Mouse (Mus musculus) liver, embryonic 16.5 days (tissue): ENCODE measurements around the gene Dclre1c. TPM values are rescaled to one million over a fixed set of nuclear protein-coding genes. Genes with fewer than 3 reads are reported as not detected.

Experiments used
- ATAC-seq: fragments of 200-750 bp; cut with Nextera tagmentation; 2 replicates; pipeline ENCODE4 v1.8.0; 2017; ENCODE audit warnings: low read depth, mild to moderate bottlenecking, moderate number of reproducible peaks, moderate library complexity
- H3K27ac ChIP-seq: fragments of 300-500 bp; sonication (generic); 2 replicates; pipeline ENCODE4 v1.5.1; 2014; ENCODE audit warnings: mild to moderate bottlenecking, low read length
- H3K27me3 ChIP-seq: fragments of 300-500 bp; sonication (generic); 2 replicates; pipeline ENCODE4 v1.6.1; 2014; ENCODE audit warnings: low read depth, low read length, mixed read lengths; ENCODE audit not compliant: control insufficient read depth, insufficient read depth
- H3K36me3 ChIP-seq: fragments of 300-500 bp; sonication (generic); 2 replicates; pipeline ENCODE4 v1.6.1; 2014; ENCODE audit warnings: mild to moderate bottlenecking; ENCODE audit not compliant: control insufficient read depth, insufficient read depth
- H3K4me1 ChIP-seq: fragments of 300-500 bp; sonication (generic); 2 replicates; pipeline ENCODE4 v1.6.1; 2014; ENCODE audit warnings: low read depth, low read length, mixed read lengths; ENCODE audit not compliant: control insufficient read depth
- H3K4me2 ChIP-seq: fragments of 300-500 bp; sonication (generic); 2 replicates; pipeline ENCODE4 v1.6.1; 2014; ENCODE audit warnings: low read depth, low read length, mixed read lengths
- H3K4me3 ChIP-seq: fragments of 300-500 bp; sonication (generic); 2 replicates; pipeline ENCODE4 v1.5.1; 2014; ENCODE audit warnings: low read depth, mild to moderate bottlenecking, low read length
- H3K9ac ChIP-seq: fragments of 300-500 bp; sonication (generic); 2 replicates; pipeline ENCODE4 v1.6.1; 2014; ENCODE audit warnings: low read depth, low read length
- H3K9me3 ChIP-seq: fragments of 300-500 bp; sonication (generic); replicated peaks from 2 replicates; pipeline ENCODE4 v1.6.1; 2016; ENCODE audit warnings: low read length; ENCODE audit not compliant: control insufficient read depth
- WGBS: fragments of 180-500 bp; shearing (Covaris S2); extraction: QIAGEN DNeasy Blood & Tissue Kit; methylation state at CpG from one replicate; pipeline ENCODE4 v1.1.7; 2014; ENCODE audit not compliant: insufficient replicate concordance; 5-methylcytosine and 5-hydroxymethylcytosine counted together
- polyA plus RNA-seq: library from polyadenylated mRNA; unstranded; fragments of >200 nt; fragmentation: Nextera tagmentation; extraction: Ambion mirVana; gene quantifications from 2 replicates; pipeline ENCODE4 v1.2.1, GENCODE M21; 2015

Dclre1c gene
- polyA plus RNA-seq, 1 experiment from 2014 or later = 4.2 TPM

DNA sequence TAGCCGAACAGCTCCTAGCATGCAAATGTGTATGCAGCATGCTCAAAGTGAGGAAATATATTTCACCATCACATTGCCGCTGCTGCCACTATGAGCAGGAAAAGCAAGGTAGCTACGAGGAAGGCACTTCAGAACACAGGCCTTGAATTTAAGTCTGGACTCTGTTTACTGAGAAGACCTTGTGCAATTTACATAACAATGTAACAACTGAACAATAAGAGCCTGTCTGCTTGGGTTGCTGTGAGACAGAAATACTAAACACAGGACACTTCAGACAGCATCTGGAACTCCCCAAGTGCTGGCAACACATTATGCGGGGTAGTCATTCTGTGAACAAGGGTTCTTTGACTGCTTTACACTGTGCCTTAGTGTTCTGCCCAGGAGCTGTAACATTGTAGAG, 3.8 kb upstream of the Dclre1c start:
- no peak overlapping the region for H3K27ac ChIP-seq
- H3K4me2 ChIP-seq = no peak overlapping the region
- no peaks in the 10 kb centered on the region for H3K9me3 ChIP-seq
- WGBS = 69% methylated on average over 4 of the region's 4 CpGs
- peaks cover 10% of the 10 kb centered on the region for H3K27me3 ChIP-seq
- H3K4me3 ChIP-seq = no peak overlapping the region
- peaks cover 9% of the 10 kb centered on the region for H3K4me1 ChIP-seq
- H3K36me3 ChIP-seq = no peaks in the 10 kb centered on the region
- ATAC-seq = no peak
- no peak overlapping the region for H3K9ac ChIP-seq

DNA sequence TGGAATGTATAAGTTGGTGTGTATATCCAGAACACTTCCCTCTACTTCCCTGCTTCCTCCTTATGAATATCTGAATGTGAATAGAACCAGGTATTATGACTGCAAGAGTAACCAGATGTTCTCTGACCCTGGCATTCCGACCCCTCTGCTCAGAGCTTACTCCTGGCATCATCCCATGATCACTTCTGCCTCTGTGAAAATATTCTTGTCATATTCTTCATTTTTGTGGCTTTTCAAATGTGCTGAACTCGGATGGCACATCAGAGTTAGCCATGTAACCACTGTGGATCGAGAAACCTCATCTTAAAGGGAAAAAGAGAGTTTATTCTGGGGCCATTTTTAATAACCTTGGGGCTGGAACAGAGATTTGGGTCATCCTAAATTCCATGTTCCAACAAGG, 1.4 kb upstream of the Dclre1c start, which contains the start of gene Meig1:
Gene Meig1 (minus strand): TSS at position 101 of the 400 bp plus-strand sequence.
- ATAC-seq = no peak

DNA sequence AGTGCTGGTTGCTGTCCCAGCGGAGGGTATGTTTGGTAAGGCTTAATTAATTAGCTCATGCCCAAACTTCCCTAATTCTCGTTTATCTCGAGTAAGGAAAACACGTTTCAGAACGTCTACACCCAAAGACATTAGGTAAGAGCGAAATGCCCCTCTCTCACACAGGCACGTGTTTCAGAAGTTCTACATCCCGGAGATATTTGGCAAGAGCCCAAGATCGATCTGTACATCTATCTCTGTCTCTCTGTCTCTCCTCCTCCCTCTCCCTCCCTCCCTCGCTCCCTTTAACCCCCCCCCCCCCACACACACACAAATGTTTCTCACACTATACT, 614 bp downstream of the Dclre1c start:
- Histone ChIP-seq H3K9ac (peak overlapping the region; percentile 73), H3K4me2 (peak overlapping the region; percentile 92), H3K4me3 (peak overlapping the region; percentile 87), H3K9me3 (no peaks in the 10 kb centered on the region), H3K27ac (peak overlapping the region; percentile 18), H3K4me1 (peaks cover 5% of the 10 kb centered on the region), H3K36me3 (no peaks in the 10 kb centered on the region), H3K27me3 (no peaks in the 10 kb centered on the region)
- ATAC-seq = no peak
- under 1% methylated on average over 10 of the region's 10 CpGs for WGBS

More for the DNA sequence above, 1.4 kb upstream of the Dclre1c start, which contains the start of gene Meig1:
- H3K36me3 ChIP-seq = no peaks in the 10 kb centered on the region
- H3K9me3 ChIP-seq = no peaks in the 10 kb centered on the region
- H3K4me2 ChIP-seq = peak within 1 kb of the TSS; percentile 92
- H3K4me3 ChIP-seq = peak within 1 kb of the TSS; percentile 87
- H3K27me3 ChIP-seq = peaks cover 6% of the 10 kb centered on the region; the same call in 1 of the 2 replicates
- peak within 1 kb of the TSS; percentile 57 for H3K9ac ChIP-seq
- 54% methylated on average over 3 of the region's 3 CpGs for WGBS
- H3K27ac ChIP-seq = peak within 1 kb of the TSS; percentile 56
- H3K4me1 ChIP-seq = peaks cover 9% of the 10 kb centered on the region

DNA sequence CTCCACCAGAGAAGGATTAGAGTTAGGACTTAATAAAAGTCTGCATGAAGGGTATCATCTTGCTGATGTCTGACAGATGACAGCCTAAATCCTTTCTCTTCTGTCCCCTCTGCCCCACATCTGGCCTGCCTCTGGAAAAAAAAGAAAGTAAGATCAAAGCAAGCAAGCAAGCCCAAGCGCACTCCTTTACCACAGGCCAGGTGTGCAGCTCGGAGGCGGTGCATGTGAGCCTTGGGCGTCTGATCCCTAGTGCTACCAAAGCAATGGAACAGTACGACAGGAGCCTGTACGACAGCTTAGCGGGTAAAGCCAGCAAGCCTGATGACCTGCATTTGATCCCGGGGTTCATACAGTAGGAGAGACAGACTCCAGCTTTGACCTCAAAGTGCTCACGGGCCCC, 7.0 kb downstream of the Dclre1c start:
- H3K27ac ChIP-seq = no peak overlapping the region
- ATAC-seq = no peak
- no peaks in the 10 kb centered on the region for H3K27me3 ChIP-seq
- no peaks in the 10 kb centered on the region; the same call in 1 of the 2 replicates for H3K36me3 ChIP-seq
- no peak overlapping the region for H3K4me2 ChIP-seq
- H3K9me3 ChIP-seq = no peaks in the 10 kb centered on the region
- no peak overlapping the region for H3K4me3 ChIP-seq
- no peaks in the 10 kb centered on the region for H3K4me1 ChIP-seq
- H3K9ac ChIP-seq = no peak overlapping the region
- 82% methylated on average over 9 of the region's 9 CpGs for WGBS

DNA sequence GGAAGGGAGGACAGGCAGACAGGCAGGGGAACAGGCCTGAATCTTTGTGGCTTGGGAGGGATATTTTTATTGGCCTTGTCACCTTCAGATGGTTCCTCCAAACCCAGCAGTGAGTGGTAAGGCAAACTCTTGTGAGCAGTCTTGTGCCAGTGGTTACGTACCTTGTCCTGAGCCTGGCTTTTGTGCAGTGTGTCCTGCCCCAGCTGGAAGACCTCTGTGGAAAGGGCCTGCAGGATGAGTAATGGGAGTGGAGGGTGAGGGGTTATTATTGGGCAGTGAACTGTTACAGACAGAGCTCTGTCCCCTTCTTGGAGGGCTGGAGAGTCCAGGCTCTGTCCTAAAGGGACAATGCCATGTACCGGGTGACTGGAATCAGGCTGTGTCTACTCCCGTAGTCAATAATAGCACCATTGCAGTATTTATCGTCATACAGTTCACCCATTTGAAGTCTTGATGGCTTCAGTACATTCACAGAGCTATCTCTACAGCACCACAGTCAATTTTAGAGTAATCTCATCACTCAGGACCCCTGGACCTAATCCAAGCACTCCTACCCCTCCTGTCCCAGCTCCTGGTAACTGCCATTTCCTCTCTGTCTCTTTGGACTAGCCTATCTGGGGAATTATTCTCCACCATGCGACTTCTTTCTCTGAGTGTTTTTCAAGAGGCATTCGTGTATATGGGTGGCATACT, 11.6 kb downstream of the Dclre1c start:
- Histone ChIP-seq H3K27ac (no peak overlapping the region), H3K4me3 (no peak overlapping the region), H3K4me1 (no peaks in the 10 kb centered on the region), H3K36me3 (no peaks in the 10 kb centered on the region; the same call in 1 of the 2 replicates), H3K9me3 (no peaks in the 10 kb centered on the region), H3K4me2 (no peak overlapping the region), H3K27me3 (no peaks in the 10 kb centered on the region), H3K9ac (no peak overlapping the region)
- WGBS = 71% methylated on average over 6 of the region's 6 CpGs
- ATAC-seq = no peak

DNA sequence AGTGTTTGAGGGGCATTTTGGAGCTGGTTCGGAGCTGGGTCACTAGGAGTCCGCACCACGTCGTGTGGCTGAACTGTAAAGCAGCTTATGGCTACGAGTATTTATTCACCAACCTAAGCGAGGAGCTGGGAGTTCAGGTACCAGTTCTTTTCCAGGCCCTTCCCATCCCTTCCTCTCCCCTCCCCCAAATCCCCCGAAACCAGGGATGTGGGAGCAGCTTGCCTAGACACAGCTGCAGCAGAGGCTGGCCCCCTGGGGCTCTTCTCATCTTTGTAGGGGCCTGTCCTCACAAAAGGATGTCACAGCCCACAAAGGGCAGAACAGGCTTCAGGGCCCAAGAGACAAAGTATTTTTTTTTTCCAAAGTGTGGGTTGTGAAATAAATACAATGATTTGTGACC, 14.0 kb downstream of the Dclre1c start:
- H3K27me3 ChIP-seq = no peaks in the 10 kb centered on the region
- no peak overlapping the region for H3K27ac ChIP-seq
- WGBS = 73% methylated on average over 7 of the region's 7 CpGs
- no peak overlapping the region for H3K9ac ChIP-seq
- no peak overlapping the region for H3K4me2 ChIP-seq
- no peaks in the 10 kb centered on the region for H3K9me3 ChIP-seq
- H3K4me3 ChIP-seq = no peak overlapping the region
- ATAC-seq = no peak
- H3K36me3 ChIP-seq = peaks cover 5% of the 10 kb centered on the region
- no peaks in the 10 kb centered on the region for H3K4me1 ChIP-seq

DNA sequence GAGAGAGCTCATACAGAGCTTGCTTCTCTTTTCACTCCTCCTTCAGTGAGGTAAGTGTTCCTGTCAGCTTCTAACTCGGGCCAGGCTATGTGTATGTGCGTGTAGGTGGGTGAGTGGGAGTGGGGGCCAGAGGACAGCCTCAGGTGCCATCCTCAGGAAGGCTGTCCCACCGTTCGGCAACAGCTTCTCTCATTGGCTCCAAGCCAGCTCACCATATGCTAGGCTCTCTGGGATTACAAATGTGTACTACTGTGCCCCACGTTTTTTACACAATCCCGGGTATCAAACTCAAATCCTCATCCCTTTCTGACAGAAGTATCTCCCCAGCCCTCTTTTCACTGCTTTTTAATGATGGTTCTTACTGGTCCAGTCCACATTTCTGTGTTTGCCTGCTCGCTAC, 20.3 kb downstream of the Dclre1c start:
- H3K4me1 ChIP-seq = no peaks in the 10 kb centered on the region
- H3K9ac ChIP-seq = no peak overlapping the region
- no peaks in the 10 kb centered on the region for H3K9me3 ChIP-seq
- H3K27me3 ChIP-seq = no peaks in the 10 kb centered on the region
- WGBS = 77% methylated on average over 7 of the region's 7 CpGs
- H3K36me3 ChIP-seq = peaks cover 9% of the 10 kb centered on the region
- H3K4me2 ChIP-seq = no peak overlapping the region
- H3K27ac ChIP-seq = no peak overlapping the region
- no peak for ATAC-seq
- no peak overlapping the region for H3K4me3 ChIP-seq

DNA sequence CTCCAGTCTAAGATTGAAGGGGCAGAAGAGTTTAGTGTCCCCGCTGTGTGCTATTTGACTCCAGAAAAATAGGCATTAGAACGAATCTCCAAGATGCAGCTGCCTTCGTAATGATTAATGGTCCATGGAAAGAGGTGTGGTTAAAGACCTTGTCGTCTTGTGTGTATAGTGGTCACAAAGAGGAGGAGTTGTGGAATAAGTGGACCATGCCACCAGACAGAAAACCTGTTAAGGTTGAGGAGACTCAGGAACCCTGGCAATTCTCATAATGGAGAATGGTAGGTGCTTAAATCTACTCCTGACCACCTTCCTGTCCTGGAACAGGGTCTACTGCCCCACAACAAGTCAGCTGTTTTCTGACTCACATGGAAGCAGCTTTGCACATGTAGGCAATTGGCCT, 22.1 kb downstream of the Dclre1c start:
- WGBS = 79% methylated on average over 4 of the region's 4 CpGs
- no peak overlapping the region for H3K9ac ChIP-seq
- H3K4me2 ChIP-seq = no peak overlapping the region
- H3K4me1 ChIP-seq = no peaks in the 10 kb centered on the region
- no peak for ATAC-seq
- no peaks in the 10 kb centered on the region for H3K27me3 ChIP-seq
- H3K27ac ChIP-seq = no peak overlapping the region
- H3K36me3 ChIP-seq = peaks cover 9% of the 10 kb centered on the region
- H3K4me3 ChIP-seq = no peak overlapping the region
- H3K9me3 ChIP-seq = no peaks in the 10 kb centered on the region

DNA sequence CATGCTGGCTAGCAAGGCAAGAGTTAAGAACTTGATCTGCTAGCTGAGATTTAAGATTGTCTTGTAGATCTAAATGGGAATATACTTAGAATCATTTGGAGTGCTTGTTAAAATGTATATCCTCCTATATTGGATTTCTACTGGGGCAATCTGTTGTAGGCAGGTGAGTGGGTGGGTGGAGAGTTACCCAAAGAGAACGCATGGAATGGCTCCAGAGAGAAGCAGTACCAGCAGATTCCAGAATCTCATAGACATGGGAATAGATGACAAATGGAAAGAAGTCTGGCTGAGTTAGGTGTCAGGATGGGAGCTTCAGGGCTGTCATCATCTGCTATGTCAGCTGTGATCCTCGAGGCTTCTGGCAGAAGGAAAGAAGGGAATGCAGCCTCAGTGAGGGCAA, 25.5 kb downstream of the Dclre1c start:
- ATAC-seq = no peak
- Histone ChIP-seq H3K4me2 (no peak overlapping the region), H3K4me1 (no peaks in the 10 kb centered on the region), H3K27ac (no peak overlapping the region), H3K4me3 (no peak overlapping the region), H3K9ac (no peak overlapping the region), H3K9me3 (no peaks in the 10 kb centered on the region), H3K27me3 (no peaks in the 10 kb centered on the region), H3K36me3 (peaks cover 9% of the 10 kb centered on the region)
- whole genome bisulfite sequencing = 45% methylated on average over 2 of the region's 2 CpGs
